Mouse (Mus musculus) gastrocnemius, adult 2 months (tissue): ENCODE measurements around the gene Kcnrg. TPM values are rescaled to one million over a fixed set of nuclear protein-coding genes. Genes with fewer than 3 reads are reported as not detected.
A peak's percentile ranks its signal among the peaks of the same experiment; 100 is the strongest.
"Not testable (repeated sequence)": the region's sequence is repeated elsewhere in the genome, so short reads cannot be mapped to it uniquely, and the experiment has no call there.

Source experiments
- DNase-seq: peaks from one replicate; pipeline ENCODE4 v3.0.0; 2022
- H3K27ac ChIP-seq: fragments of 200-600 bp; 2 replicates; pipeline ENCODE4 v1.8.1; 2022; ENCODE audit warnings: mild to moderate bottlenecking
- H3K4me3 ChIP-seq: fragments of 200-600 bp; 2 replicates; pipeline ENCODE4 v1.8.1; 2022; ENCODE audit warnings: mild to moderate bottlenecking, moderate library complexity
- CTCF ChIP-seq: fragments of 200-600 bp; IDR thresholded peaks from 2 replicates; pipeline ENCODE4 v1.8.1; 2022; ENCODE audit warnings: antibody characterized with exemption, mild to moderate bottlenecking, moderate library complexity
- intact Hi-C: fragments of 180-260 bp; cut with DNase I; formaldehyde crosslinking; loops from one replicate; pipeline ENCODE4 v1.15.1; 2025
- total RNA-seq, 2 experiments: library from RNA; stranded (reverse); gene quantifications; 2 replicates each; pipeline ENCODE4 v1.2.3; 2021

The Kcnrg gene
- total RNA-seq, 2 experiments from 2014 or later: not detected

DNA sequence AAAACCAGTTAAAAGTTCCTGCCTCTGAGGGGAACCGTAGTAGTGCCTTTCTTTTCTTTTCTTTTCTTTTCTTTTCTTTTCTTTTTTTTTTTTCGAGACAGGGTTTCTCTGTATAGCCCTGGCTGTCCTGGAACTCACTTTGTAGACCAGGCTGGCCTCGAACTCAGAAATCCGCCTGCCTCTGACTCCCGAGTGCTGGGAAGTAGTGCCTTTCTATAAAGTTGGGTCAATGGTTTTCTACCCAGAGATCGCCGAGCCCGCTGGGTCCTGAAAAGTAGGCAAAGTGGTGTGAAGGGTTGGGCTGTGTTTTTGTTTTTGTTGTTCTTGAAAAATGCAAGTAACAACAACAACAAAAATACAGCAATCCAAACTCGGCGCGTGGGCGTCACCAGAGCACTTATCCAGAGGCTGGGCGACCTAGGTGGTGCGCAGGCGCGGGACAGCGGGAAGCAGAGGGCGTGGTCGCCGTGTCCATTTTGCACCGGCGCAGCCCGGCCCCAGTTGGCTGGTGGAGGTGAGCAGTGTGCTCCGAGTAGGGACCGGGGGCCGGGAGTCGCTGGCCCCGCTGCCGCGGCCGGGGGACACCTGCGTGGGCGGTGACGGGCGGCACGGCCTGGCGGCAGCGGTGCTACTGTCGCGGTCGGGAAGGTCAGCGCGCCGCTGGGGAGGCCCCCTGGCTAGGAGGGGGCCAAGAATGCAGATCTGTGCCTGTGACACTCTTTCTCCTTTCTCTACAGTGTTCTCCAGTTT lies 8.0 kb upstream of the Kcnrg start:
- no peak for TF ChIP-seq CTCF
- intact Hi-C loops: no loop called here
- peak; percentile 94 for DNase-seq
- Histone ChIP-seq H3K4me3 (peak overlapping the region; percentile 91), H3K27ac (peak overlapping the region; percentile 89)

DNA sequence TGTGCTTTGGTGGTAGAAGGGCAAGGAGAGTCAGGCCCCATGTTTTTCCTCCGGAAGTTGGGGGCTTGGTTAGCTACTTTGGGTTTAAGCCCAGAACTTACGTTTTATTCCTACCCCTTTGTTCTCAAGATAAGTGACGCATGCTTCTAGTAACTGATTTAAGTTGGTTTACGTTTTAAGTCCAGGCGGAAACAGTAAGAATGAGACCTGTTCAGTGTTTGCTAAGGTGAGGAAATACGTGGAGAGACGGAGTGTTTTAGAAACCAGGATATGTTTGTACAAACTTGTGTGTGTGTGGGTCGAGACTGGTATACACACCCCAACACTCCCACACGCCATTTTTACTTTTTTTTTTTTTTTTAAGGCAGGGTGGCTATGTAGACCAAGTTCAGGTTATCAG lies 5.9 kb upstream of the Kcnrg start:
- Histone ChIP-seq H3K4me3 (peak overlapping the region; percentile 13), H3K27ac (no peak overlapping the region; the same call in 1 of the 2 replicates)
- intact Hi-C loops: loop anchor here (5.0 kb wide), 1 partner anchor 36 kb away; no protein-coding TSS in a partner anchor
- no peak for DNase-seq
- TF ChIP-seq CTCF: no peak

- intact Hi-C loops: loop anchor here (5.0 kb wide), 1 partner anchor 34 kb away; no protein-coding TSS in a partner anchor
- H3K4me3 ChIP-seq: no peak overlapping the region
- peak overlapping the region; percentile 43; the same call in 1 of the 2 replicates for H3K27ac ChIP-seq
- DNase-seq: no peak
- no peak for TF ChIP-seq CTCF
Measured at GRCm38 (mm10) chr14:61603069-61603755, 4.0 kb upstream of the Kcnrg start.

- DNase-seq: no peak
- intact Hi-C loops: loop anchor here (5.0 kb wide), 1 partner anchor 33 kb away; no protein-coding TSS in a partner anchor
- Histone ChIP-seq H3K4me3 (no peak overlapping the region), H3K27ac (peak overlapping the region; percentile 43; the same call in 1 of the 2 replicates)
- no peak for TF ChIP-seq CTCF
Measured at GRCm38 (mm10) chr14:61604081-61604480, 3.2 kb upstream of the Kcnrg start.

GRCm38 (mm10) chr14:61606088-61606487 lies 1.2 kb upstream of the Kcnrg start:
- DNase-seq, H3K27ac ChIP-seq, intact Hi-C loops, H3K4me3 ChIP-seq: not testable (repeated sequence)

- Histone ChIP-seq H3K4me3 (no peak overlapping the region), H3K27ac (no peak overlapping the region)
- no peak for DNase-seq
- intact Hi-C loops: no loop called here
- TF ChIP-seq CTCF: no peak
Measured at GRCm38 (mm10) chr14:61611766-61612165, 4.5 kb downstream of the Kcnrg start.

GRCm38 (mm10) chr14:61613319-61613718 lies 6.1 kb downstream of the Kcnrg start:
- TF ChIP-seq CTCF: no peak
- DNase-seq: no peak
- Histone ChIP-seq H3K27ac (no peak overlapping the region), H3K4me3 (no peak overlapping the region)
- intact Hi-C loops: no loop called here

DNA sequence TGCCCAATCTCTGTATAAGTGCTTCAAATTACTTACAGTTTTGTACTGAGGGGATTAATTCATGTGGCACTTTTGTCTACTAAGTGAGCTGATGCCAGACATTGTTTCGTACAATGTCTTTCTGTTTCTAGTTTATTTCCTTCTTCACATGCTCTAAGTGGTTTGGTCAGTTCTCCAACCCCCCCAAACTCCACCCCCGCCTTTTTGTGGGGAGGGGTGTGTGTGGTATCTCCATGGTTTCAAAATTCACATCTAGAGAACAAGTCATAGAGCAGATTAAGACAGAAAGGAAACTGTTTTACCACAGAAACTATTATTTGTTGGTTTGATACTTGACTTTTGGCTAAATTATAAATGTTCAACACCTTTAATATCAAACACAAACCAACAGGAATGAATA lies 13.1 kb downstream of the Kcnrg start:
- no peak for TF ChIP-seq CTCF
- Histone ChIP-seq H3K27ac (no peak overlapping the region), H3K4me3 (no peak overlapping the region)
- intact Hi-C loops: no loop called here
- no peak for DNase-seq

DNA sequence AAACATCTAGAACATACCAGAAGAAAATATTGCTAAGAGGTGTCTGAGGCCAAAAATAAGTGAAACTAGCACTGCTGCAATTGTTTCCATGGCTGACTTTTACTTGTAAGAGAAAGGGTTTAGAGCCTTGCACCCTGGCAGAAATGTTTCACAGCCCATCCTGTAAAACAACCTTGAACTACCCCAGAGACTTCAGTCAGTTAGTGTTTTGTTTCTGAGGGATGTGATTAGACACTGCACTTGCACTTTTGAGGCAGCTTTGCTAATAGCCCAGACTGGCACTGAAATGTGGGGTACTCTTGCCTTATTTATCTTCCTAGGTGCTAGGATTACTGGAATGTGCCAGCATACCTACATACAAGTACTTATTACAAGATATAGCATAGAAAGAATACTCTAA lies 28.7 kb downstream of the Kcnrg start:
- no peak for TF ChIP-seq CTCF
- intact Hi-C loops: loop anchor here (5.0 kb wide), 1 partner anchor 34 kb away; no protein-coding TSS in a partner anchor
- no peak for DNase-seq
- H3K4me3 ChIP-seq: no peak overlapping the region
- peak overlapping the region; percentile 28; the same call in 1 of the 2 replicates for H3K27ac ChIP-seq

- no peak for DNase-seq
- no peak overlapping the region for H3K4me3 ChIP-seq
- intact Hi-C loops: no loop called here
- no peak for TF ChIP-seq CTCF
- peak overlapping the region; percentile 44; the same call in 1 of the 2 replicates for H3K27ac ChIP-seq
Measured at GRCm38 (mm10) chr14:61642668-61643067, 35.4 kb downstream of the Kcnrg start.

- intact Hi-C loops: loop anchor here (5.0 kb wide), 1 partner anchor 88 kb away; the partner anchor contains the start of gene Spryd7
- DNase-seq: no peak
- Histone ChIP-seq H3K4me3 (peak overlapping the region; percentile 90), H3K27ac (peak overlapping the region; percentile 92)
- no peak for TF ChIP-seq CTCF
Measured at GRCm38 (mm10) chr14:61645547-61645946, 38.3 kb downstream of the Kcnrg start.

DNA sequence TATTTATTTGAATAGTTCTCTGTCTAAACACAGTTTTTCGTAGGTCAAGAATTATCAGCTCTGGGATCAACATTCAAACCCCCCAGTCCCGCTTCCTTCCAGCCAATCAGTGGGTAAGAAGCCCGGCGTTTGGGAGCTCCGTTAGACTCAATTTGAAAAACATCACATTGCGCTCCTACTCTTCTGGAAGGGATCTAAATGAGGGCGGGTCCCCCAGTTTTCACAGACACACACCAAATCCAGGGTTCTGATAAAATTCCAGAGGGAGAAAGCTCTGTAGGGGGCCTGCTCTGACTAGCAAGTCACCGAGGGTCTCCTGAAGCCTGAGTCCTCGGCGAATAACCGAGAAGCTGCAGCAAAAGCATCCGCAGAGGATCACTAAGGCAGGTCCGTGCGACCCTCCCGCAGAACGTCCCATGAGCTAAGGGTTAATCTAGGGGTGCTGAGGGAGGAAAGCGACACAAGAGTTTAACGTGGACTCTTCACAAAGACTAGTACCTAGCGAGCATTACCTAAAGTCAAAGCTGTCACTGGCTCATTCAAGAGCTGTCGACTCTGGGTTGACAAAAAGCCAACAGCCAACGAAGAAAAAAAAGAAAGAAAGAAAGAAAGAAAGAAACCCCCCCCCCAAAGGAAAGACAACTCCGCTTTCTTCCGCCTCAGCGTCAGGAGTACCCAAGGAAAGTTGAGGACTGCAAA lies 40.1 kb downstream of the Kcnrg start:
- intact Hi-C loops: loop anchor here (5.0 kb wide), 1 partner anchor 90 kb away; the partner anchor contains the start of gene Spryd7
- DNase-seq: peak; percentile 51
- Histone ChIP-seq H3K4me3 (peak overlapping the region; percentile 90), H3K27ac (peak overlapping the region; percentile 92)
- no peak for TF ChIP-seq CTCF
